Mouse (Mus musculus) CH12.LX (cell line): ENCODE results near the gene Frk. TPM values are rescaled to one million over a fixed set of nuclear protein-coding genes. Genes with fewer than 3 reads are reported as not detected.

ENCODE experiments used
- DNase-seq: peaks from one replicate; pipeline ENCODE4 v3.0.0-alpha.2; 2013; ENCODE audit errors: extremely low read depth
- H3K27ac ChIP-seq: 2 replicates; pipeline ENCODE4 v1.5.1; 2012; ENCODE audit warnings: low read depth, mild to moderate bottlenecking, control low read depth, moderate library complexity; ENCODE audit not compliant: insufficient read depth
- H3K27me3 ChIP-seq: replicated peaks from 2 replicates; pipeline ENCODE3; 2012; ENCODE audit warnings: inconsistent platforms
- H3K36me3 ChIP-seq, 2 experiments: replicated peaks in 1 of 2; 2 replicates each; pipeline versions ENCODE3 to v1.6.1; 2012; ENCODE audit warnings: inconsistent platforms in 1 of 2, low read length in 1 of 2, mild to moderate bottlenecking in 1 of 2, mixed read lengths in 1 of 2, moderate library complexity in 1 of 2; ENCODE audit not compliant: control insufficient read depth in 1 of 2, insufficient read depth in 1 of 2
- H3K4me1 ChIP-seq, 2 experiments: 2 replicates each; pipeline ENCODE4 v1.6.1; 2012; ENCODE audit warnings: inconsistent platforms in 1 of 2, moderate library complexity in 1 of 2; ENCODE audit not compliant: insufficient read depth in 2 of 2, control insufficient read depth in 1 of 2
- H3K4me2 ChIP-seq: 2 replicates; pipeline ENCODE4 v1.6.1; 2012; ENCODE audit warnings: low read depth, mild to moderate bottlenecking, control low read depth; ENCODE audit not compliant: poor library complexity, insufficient read depth, severe bottlenecking
- H3K4me3 ChIP-seq, 3 experiments: fragments of 150-350 bp in 1 of 3; sonication (generic) in 1 of 3; replicated peaks in 1 of 3; 2 replicates each; pipeline versions ENCODE3 to v1.5.1; 2011 to 2012; ENCODE audit warnings: low read depth in 2 of 3, low read length in 2 of 3, mild to moderate bottlenecking in 2 of 3, moderate library complexity in 2 of 3, control low read depth in 1 of 3, improper control_type of control experiment in 1 of 3, inconsistent platforms in 1 of 3, mixed read lengths in 1 of 3; ENCODE audit not compliant: poor library complexity in 1 of 3
- H3K79me2 ChIP-seq: replicated peaks from 2 replicates; pipeline ENCODE4 v1.6.1; 2012; ENCODE audit warnings: mild to moderate bottlenecking, moderate library complexity; ENCODE audit not compliant: control insufficient read depth, poor library complexity, insufficient read depth, severe bottlenecking; ENCODE audit errors: extremely low read depth
- H3K9ac ChIP-seq: 2 replicates; pipeline ENCODE4 v1.6.1; 2012; ENCODE audit warnings: low read depth, mild to moderate bottlenecking, control low read depth, moderate library complexity; ENCODE audit not compliant: insufficient read depth
- H3K9me3 ChIP-seq: replicated peaks from 2 replicates; pipeline ENCODE3; 2012; ENCODE audit warnings: low read length, inconsistent platforms, mixed read lengths
- CHD2 ChIP-seq: IDR thresholded peaks from 2 replicates; pipeline ENCODE4 v1.6.1; 2011; ENCODE audit warnings: low read length, improper control_type of control experiment
- ELF1 ChIP-seq: IDR thresholded peaks from 2 replicates; pipeline ENCODE4 v1.6.1; 2014; ENCODE audit warnings: low read depth, mild to moderate bottlenecking, inconsistent platforms, low read length, improper control_type of control experiment
- EP300 ChIP-seq: IDR thresholded peaks from 2 replicates; pipeline ENCODE4 v1.6.1; 2011; ENCODE audit warnings: low read length, improper control_type of control experiment
- GABPA ChIP-seq: IDR thresholded peaks from 2 replicates; pipeline ENCODE4 v1.6.1; 2012; ENCODE audit warnings: low read depth, low read length, improper control_type of control experiment, inconsistent platforms; ENCODE audit not compliant: insufficient replicate concordance
- HCFC1 ChIP-seq: IDR thresholded peaks from 2 replicates; pipeline ENCODE4 v1.6.1; 2012; ENCODE audit warnings: low read depth, mild to moderate bottlenecking, inconsistent platforms, low read length, improper control_type of control experiment
- JUN ChIP-seq: IDR thresholded peaks from 2 replicates; pipeline ENCODE4 v1.6.1; 2011; ENCODE audit warnings: low read depth, mild to moderate bottlenecking, low read length, improper control_type of control experiment, moderate library complexity; ENCODE audit not compliant: insufficient read depth
- JUND ChIP-seq: conservative IDR thresholded peaks from 2 replicates; pipeline ENCODE4 v1.6.1; 2011; ENCODE audit warnings: low read depth, low read length, improper control_type of control experiment
- MAFK ChIP-seq: IDR thresholded peaks from 2 replicates; pipeline ENCODE4 v1.6.1; 2011; ENCODE audit warnings: low read length, improper control_type of control experiment; ENCODE audit not compliant: insufficient replicate concordance
- MAX ChIP-seq: IDR thresholded peaks from 2 replicates; pipeline ENCODE4 v1.6.1; 2011; ENCODE audit warnings: low read length, improper control_type of control experiment
- MEF2A ChIP-seq: IDR thresholded peaks from 2 replicates; pipeline ENCODE4 v1.6.1; 2014; ENCODE audit warnings: low read depth, mild to moderate bottlenecking, inconsistent platforms, low read length, improper control_type of control experiment, borderline replicate concordance
- MYC ChIP-seq: IDR thresholded peaks from 2 replicates; pipeline ENCODE4 v1.6.1; 2011; ENCODE audit warnings: low read depth, mild to moderate bottlenecking, improper control_type of control experiment, low read length
- NRF1 ChIP-seq: IDR thresholded peaks from 2 replicates; pipeline ENCODE4 v1.6.1; 2014; ENCODE audit warnings: low read depth, mild to moderate bottlenecking, inconsistent platforms, low read length, improper control_type of control experiment, moderate library complexity
- POLR2A ChIP-seq: IDR thresholded peaks from 2 replicates; pipeline ENCODE4 v1.6.1; 2011; ENCODE audit warnings: low read depth, mild to moderate bottlenecking, improper control_type of control experiment, low read length
- RAD21 ChIP-seq: IDR thresholded peaks from 2 replicates; pipeline ENCODE4 v1.6.1; 2011; ENCODE audit warnings: low read depth, mild to moderate bottlenecking, low read length, improper control_type of control experiment, moderate library complexity
- RCOR1 ChIP-seq: conservative IDR thresholded peaks from 2 replicates; pipeline ENCODE4 v1.6.1; 2012; ENCODE audit warnings: low read depth, mild to moderate bottlenecking, inconsistent platforms, low read length, improper control_type of control experiment
- TBP ChIP-seq: conservative IDR thresholded peaks from 2 replicates; pipeline ENCODE4 v1.6.1; 2011; ENCODE audit warnings: low read depth, low read length, improper control_type of control experiment
- TCF12 ChIP-seq: IDR thresholded peaks from 2 replicates; pipeline ENCODE4 v1.6.1; 2014; ENCODE audit warnings: low read depth, mild to moderate bottlenecking, inconsistent platforms, low read length, improper control_type of control experiment
- UBTF ChIP-seq: IDR thresholded peaks from 2 replicates; pipeline ENCODE4 v1.6.1; 2012; ENCODE audit warnings: low read depth, mild to moderate bottlenecking, inconsistent platforms, low read length, improper control_type of control experiment, moderate library complexity
- USF1 ChIP-seq: IDR thresholded peaks from 2 replicates; pipeline ENCODE4 v1.6.1; 2014; ENCODE audit warnings: low read depth, mild to moderate bottlenecking, inconsistent platforms, low read length, improper control_type of control experiment
- USF2 ChIP-seq: conservative IDR thresholded peaks from 2 replicates; pipeline ENCODE4 v1.6.1; 2011; ENCODE audit warnings: low read depth, low read length, improper control_type of control experiment
- ZC3H11A ChIP-seq: IDR thresholded peaks from 2 replicates; pipeline ENCODE4 v1.6.1; 2012; ENCODE audit warnings: low read depth, mild to moderate bottlenecking, inconsistent platforms, low read length, improper control_type of control experiment
- ZMIZ1 ChIP-seq: IDR thresholded peaks from 2 replicates; pipeline ENCODE4 v1.6.1; 2012; ENCODE audit warnings: low read depth, mild to moderate bottlenecking, inconsistent platforms, low read length, improper control_type of control experiment
- ZNF384 ChIP-seq: IDR thresholded peaks from 2 replicates; pipeline ENCODE4 v1.6.1; 2012; ENCODE audit warnings: low read depth, low read length, improper control_type of control experiment, inconsistent platforms
- dilution Hi-C: fragments of 300-500 bp; cut with MboI; formaldehyde crosslinking; loops from 2 replicates; pipeline ENCODE4 v1.14.3; 2020; ENCODE audit warnings: low sequenced_read_pairs; ENCODE audit not compliant: extremely low pct_unique_long_range_greater_than_20kb, extremely low pct_ligation_motif_present
- in situ Hi-C: fragments of 300-500 bp; cut with MboI; formaldehyde crosslinking; loops from 3 replicates; pipeline ENCODE4 v1.14.3; 2019; ENCODE audit warnings: low sequenced_read_pairs, low pct_ligation_motif_present, low pct_unique_long_range_greater_than_20kb, mixed read lengths
- polyA plus RNA-seq: library from polyadenylated mRNA; unstranded; fragments of >175 nt; gene quantifications from 2 replicates; pipeline ENCODE4 v1.2.1, GENCODE M21; 2012; ENCODE audit warnings: low read depth; ENCODE audit not compliant: insufficient read length
- total RNA-seq, 2 experiments: library from RNA; depleted of rRNA; stranded (reverse); fragments of 300-350 nt in 1 of 2; fragments of >200 nt in 1 of 2; gene quantifications; 2 replicates each; pipeline ENCODE4 v1.2.3; 2012 to 2014

The Frk gene
- total and polyA plus RNA-seq, 3 experiments, result not detected

DNA sequence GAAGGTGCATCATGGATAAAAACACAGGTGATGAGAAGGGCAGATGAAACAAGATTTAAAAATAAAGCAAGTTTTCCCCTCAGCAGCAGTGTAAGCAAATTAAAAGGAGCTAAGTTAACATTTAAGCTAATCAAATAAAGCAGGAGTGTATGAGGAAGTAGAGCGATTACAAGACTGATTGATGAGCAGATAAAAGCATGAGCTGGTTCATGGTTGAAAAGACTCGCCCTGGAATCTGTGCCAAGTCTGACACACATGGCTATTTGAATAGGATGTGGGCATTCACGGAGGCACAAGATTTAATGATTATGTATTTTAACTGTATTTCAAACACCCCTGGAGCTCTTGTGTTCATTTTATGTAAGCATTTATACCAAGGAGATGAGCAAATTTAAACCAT, 28.0 kb downstream of the Frk start:
- no peaks in the 10 kb centered on the region for H3K4me1 ChIP-seq
- H3K27ac ChIP-seq, result no peak overlapping the region
- no peaks in the 10 kb centered on the region for H3K9me3 ChIP-seq
- H3K4me3 ChIP-seq, result no peak overlapping the region
- in situ Hi-C loops, result no loop called here
- DNase-seq, result no peak
- H3K36me3 ChIP-seq, result no peaks in the 10 kb centered on the region
- H3K79me2 ChIP-seq, result no peaks in the 10 kb centered on the region
- dilution Hi-C loops, result no loop called here
- no peak overlapping the region for H3K9ac ChIP-seq
- TF ChIP-seq USF2 (no peak), MAX (no peak), GABPA (no peak), JUND (no peak), USF1 (no peak), UBTF (no peak), RAD21 (no peak), ZNF384 (no peak), MEF2A (no peak), ELF1 (no peak), CHD2 (no peak), JUN (no peak), TCF12 (no peak), HCFC1 (no peak), ZC3H11A (no peak), POLR2A (no peak), RCOR1 (no peak), EP300 (no peak), MYC (no peak), NRF1 (no peak)
- TF ChIP-seq, all 38 proteins: peak for 0
- no peaks in the 10 kb centered on the region for H3K27me3 ChIP-seq
- no peak overlapping the region for H3K4me2 ChIP-seq

DNA sequence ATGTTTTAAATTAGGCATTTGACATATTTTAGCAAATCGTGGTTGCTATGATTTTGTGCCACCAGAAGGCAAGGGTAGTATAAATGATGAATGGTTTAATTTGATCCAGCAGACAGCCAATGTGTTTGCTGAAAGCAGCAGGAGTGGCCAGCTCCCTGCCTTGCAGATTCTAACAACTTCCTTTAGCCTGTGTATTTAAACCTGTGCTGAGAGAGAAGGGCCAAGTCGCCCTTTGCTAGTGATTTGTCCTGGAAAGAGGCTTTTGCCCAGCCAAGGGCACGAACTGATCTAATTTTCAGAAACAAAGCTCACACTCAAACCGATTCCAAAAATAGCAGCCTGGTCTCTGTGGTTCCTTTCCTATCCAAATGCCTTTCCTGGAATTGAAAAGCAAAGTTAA, 29.4 kb downstream of the Frk start:
- dilution Hi-C loops (no loop called here), in situ Hi-C loops (no loop called here)
- Histone ChIP-seq H3K4me2 (no peak overlapping the region), H3K9ac (no peak overlapping the region), H3K36me3 (no peaks in the 10 kb centered on the region), H3K27me3 (no peaks in the 10 kb centered on the region), H3K4me3 (no peak overlapping the region), H3K79me2 (no peaks in the 10 kb centered on the region), H3K4me1 (no peaks in the 10 kb centered on the region), H3K9me3 (no peaks in the 10 kb centered on the region), H3K27ac (no peak overlapping the region)
- DNase-seq, result no peak
- TF ChIP-seq JUND (no peak), USF2 (no peak), ZNF384 (no peak), ELF1 (no peak), RCOR1 (no peak), CHD2 (no peak), MAFK (no peak), TCF12 (no peak), ZMIZ1 (no peak), UBTF (no peak), ZC3H11A (no peak), USF1 (no peak), RAD21 (no peak), TBP (no peak)
